Mouse (Mus musculus): ENCODE data around the gene Gatad1. TPM values are rescaled to one million over a fixed set of nuclear protein-coding genes. Genes with fewer than 3 reads are reported as not detected.

Gene Gatad1
- total and polyA plus RNA-seq, 3 experiments = 60.2 to 227 (median 202) TPM

GRCm38 (mm10) chr5:3600790-3601189 lies 56.2 kb downstream of the Gatad1 start:
- ATAC-seq (ENCODE audit: extremely low read depth, insufficient number of reproducible peaks, low FRiP score, poor library complexity, severe bottlenecking) = no peak
- no peaks in the 10 kb centered on the region for H3K27me3 ChIP-seq (ENCODE audit: insufficient read depth, low read length)
- peaks cover 18% of the 10 kb centered on the region for H3K4me1 ChIP-seq (ENCODE audit: insufficient read depth, low read depth, low read length)
- H3K4me3 ChIP-seq (ENCODE audit: low read depth, low read length) = no peak overlapping the region
- peaks cover 45% of the 10 kb centered on the region for H3K36me3 ChIP-seq (replicated peaks)
- H3K9me3 ChIP-seq (replicated peaks) = no peaks in the 10 kb centered on the region
- no peak for DNase-seq (ENCODE audit: low spot score)
- TF ChIP-seq POLR2AphosphoS5 (IDR thresholded peaks at IDR 0.05; ENCODE audit: insufficient replicate concordance, low read depth, low read length) (no peak), CTCF (IDR thresholded peaks at IDR 0.05; ENCODE audit: low read depth, low read length) (no peak), GATA1 (IDR thresholded peaks at IDR 0.05; ENCODE audit: borderline replicate concordance, low read length) (no peak), GATA2 (IDR thresholded peaks at IDR 0.05; ENCODE audit: borderline replicate concordance, low read depth, low read length) (no peak), TAL1 (conservative IDR thresholded peaks at IDR 0.05; ENCODE audit: low read depth, low read length) (no peak)

GRCm38 (mm10) chr5:3600298-3600697 lies 56.7 kb downstream of the Gatad1 start:
- DNase-seq (ENCODE audit: low spot score) (no peak), ATAC-seq (ENCODE audit: extremely low read depth, insufficient number of reproducible peaks, low FRiP score, poor library complexity, severe bottlenecking) (no peak)
- no peak overlapping the region for H3K4me3 ChIP-seq (ENCODE audit: low read depth, low read length)
- H3K4me1 ChIP-seq (ENCODE audit: insufficient read depth, low read depth, low read length) = peaks cover 19% of the 10 kb centered on the region
- TF ChIP-seq TAL1 (conservative IDR thresholded peaks at IDR 0.05; ENCODE audit: low read depth, low read length) (no peak), GATA1 (IDR thresholded peaks at IDR 0.05; ENCODE audit: borderline replicate concordance, low read length) (no peak), POLR2AphosphoS5 (IDR thresholded peaks at IDR 0.05; ENCODE audit: insufficient replicate concordance, low read depth, low read length) (no peak), GATA2 (IDR thresholded peaks at IDR 0.05; ENCODE audit: borderline replicate concordance, low read depth, low read length) (no peak), CTCF (IDR thresholded peaks at IDR 0.05; ENCODE audit: low read depth, low read length) (no peak)
- H3K27me3 ChIP-seq (ENCODE audit: insufficient read depth, low read length) = no peaks in the 10 kb centered on the region
- H3K9me3 ChIP-seq (replicated peaks) = no peaks in the 10 kb centered on the region
- peaks cover 40% of the 10 kb centered on the region for H3K36me3 ChIP-seq (replicated peaks)

GRCm38 (mm10) chr5:3598766-3599165 lies 58.2 kb downstream of the Gatad1 start:
- no peak overlapping the region for H3K4me3 ChIP-seq (ENCODE audit: low read depth, low read length)
- DNase-seq (ENCODE audit: low spot score) = no peak
- H3K4me1 ChIP-seq (ENCODE audit: insufficient read depth, low read depth, low read length) = peaks cover 34% of the 10 kb centered on the region
- no peak for ATAC-seq (ENCODE audit: extremely low read depth, insufficient number of reproducible peaks, low FRiP score, poor library complexity, severe bottlenecking)
- H3K9me3 ChIP-seq (replicated peaks) = no peaks in the 10 kb centered on the region
- H3K36me3 ChIP-seq (replicated peaks) = peaks cover 35% of the 10 kb centered on the region
- TF ChIP-seq CTCF (IDR thresholded peaks at IDR 0.05; ENCODE audit: low read depth, low read length) (no peak), GATA1 (IDR thresholded peaks at IDR 0.05; ENCODE audit: borderline replicate concordance, low read length) (no peak), TAL1 (conservative IDR thresholded peaks at IDR 0.05; ENCODE audit: low read depth, low read length) (no peak), POLR2AphosphoS5 (IDR thresholded peaks at IDR 0.05; ENCODE audit: insufficient replicate concordance, low read depth, low read length) (no peak), GATA2 (IDR thresholded peaks at IDR 0.05; ENCODE audit: borderline replicate concordance, low read depth, low read length) (no peak)
- no peaks in the 10 kb centered on the region for H3K27me3 ChIP-seq (ENCODE audit: insufficient read depth, low read length)

- TF ChIP-seq TAL1 (conservative IDR thresholded peaks at IDR 0.05; ENCODE audit: low read depth, low read length) (no peak), GATA1 (IDR thresholded peaks at IDR 0.05; ENCODE audit: borderline replicate concordance, low read length) (no peak), CTCF (IDR thresholded peaks at IDR 0.05; ENCODE audit: low read depth, low read length) (no peak), GATA2 (IDR thresholded peaks at IDR 0.05; ENCODE audit: borderline replicate concordance, low read depth, low read length) (no peak), POLR2AphosphoS5 (IDR thresholded peaks at IDR 0.05; ENCODE audit: insufficient replicate concordance, low read depth, low read length) (no peak)
- peaks cover 46% of the 10 kb centered on the region for H3K36me3 ChIP-seq (replicated peaks)
- DNase-seq (ENCODE audit: low spot score) (no peak), ATAC-seq (ENCODE audit: extremely low read depth, insufficient number of reproducible peaks, low FRiP score, poor library complexity, severe bottlenecking) (no peak)
- peak overlapping the region; percentile 82 for H3K4me3 ChIP-seq (ENCODE audit: low read depth, low read length)
- H3K4me1 ChIP-seq (ENCODE audit: insufficient read depth, low read depth, low read length) = peaks cover 34% of the 10 kb centered on the region
- no peaks in the 10 kb centered on the region for H3K27me3 ChIP-seq (ENCODE audit: insufficient read depth, low read length)
- no peaks in the 10 kb centered on the region for H3K9me3 ChIP-seq (replicated peaks)
Observed at GRCm38 (mm10) chr5:3597171-3597570, 59.8 kb downstream of the Gatad1 start.

GRCm38 (mm10) chr5:3596399-3596766 lies 60.6 kb downstream of the Gatad1 start, which contains the start of gene Rbm48:
Rbm48 (minus strand) TSS chr5:3596585.
- Histone ChIP-seq H3K9me3 (replicated peaks) (no peaks in the 10 kb centered on the region), H3K4me3 (ENCODE audit: low read depth, low read length) (peak within 1 kb of the TSS; percentile 82), H3K27me3 (ENCODE audit: insufficient read depth, low read length) (no peaks in the 10 kb centered on the region), H3K4me1 (ENCODE audit: insufficient read depth, low read depth, low read length) (peaks cover 34% of the 10 kb centered on the region), H3K36me3 (replicated peaks) (peaks cover 53% of the 10 kb centered on the region)
- TF ChIP-seq CTCF (IDR thresholded peaks at IDR 0.05; ENCODE audit: low read depth, low read length) = peak; percentile 85
- no peak for TF ChIP-seq GATA2 (IDR thresholded peaks at IDR 0.05; ENCODE audit: borderline replicate concordance, low read depth, low read length)
- TF ChIP-seq GATA1 (IDR thresholded peaks at IDR 0.05; ENCODE audit: borderline replicate concordance, low read length) = no peak
- DNase-seq (ENCODE audit: low spot score) = peak; percentile 77
- peak; percentile 45 for ATAC-seq (ENCODE audit: extremely low read depth, insufficient number of reproducible peaks, low FRiP score, poor library complexity, severe bottlenecking)

GRCm38 (mm10) chr5:3595693-3596398 lies 61.1 kb downstream of the Gatad1 start, which contains the start of gene Pex1:
Pex1 (plus strand) TSS chr5:3596066.
- no peaks in the 10 kb centered on the region for H3K9me3 ChIP-seq (replicated peaks)
- TF ChIP-seq CTCF (IDR thresholded peaks at IDR 0.05; ENCODE audit: low read depth, low read length) (no peak), TAL1 (conservative IDR thresholded peaks at IDR 0.05; ENCODE audit: low read depth, low read length) (no peak), POLR2AphosphoS5 (IDR thresholded peaks at IDR 0.05; ENCODE audit: insufficient replicate concordance, low read depth, low read length) (no peak), GATA1 (IDR thresholded peaks at IDR 0.05; ENCODE audit: borderline replicate concordance, low read length) (no peak), GATA2 (IDR thresholded peaks at IDR 0.05; ENCODE audit: borderline replicate concordance, low read depth, low read length) (no peak)
- peak; percentile 99 for DNase-seq (ENCODE audit: low spot score)
- no peaks in the 10 kb centered on the region for H3K27me3 ChIP-seq (ENCODE audit: insufficient read depth, low read length)
- peak; percentile 97 for ATAC-seq (ENCODE audit: extremely low read depth, insufficient number of reproducible peaks, low FRiP score, poor library complexity, severe bottlenecking)
- H3K4me1 ChIP-seq (ENCODE audit: insufficient read depth, low read depth, low read length) = peaks cover 34% of the 10 kb centered on the region
- peak within 1 kb of the TSS; percentile 82 for H3K4me3 ChIP-seq (ENCODE audit: low read depth, low read length)
- peaks cover 54% of the 10 kb centered on the region for H3K36me3 ChIP-seq (replicated peaks)

Other genes with a start within 250 kb of the Gatad1 start
- 59.0 and 66.6 TPM in 2 replicates for gene Fam133b, start 113.4 kb downstream of the Gatad1 start, total RNA-seq (2014; fragmentation: Nextera tagmentation)
- 64.6 and 76.2 TPM in 2 replicates for gene Fam133b, start 113.4 kb downstream of the Gatad1 start, total RNA-seq (2017)
- gene Fam133b, start 113.4 kb downstream of the Gatad1 start, polyA plus RNA-seq (2012) = 14.5 and 16.9 TPM in 2 replicates
- 20.0 and 23.1 TPM in 2 replicates for gene 1700109H08Rik, start 85.6 kb downstream of the Gatad1 start, total RNA-seq (2014; fragmentation: Nextera tagmentation)
- gene 1700109H08Rik, start 85.6 kb downstream of the Gatad1 start, total RNA-seq (2017) = 6.0 and 9.5 TPM in 2 replicates
- 0.30 and 0.59 TPM in 2 replicates for gene 1700109H08Rik, start 85.6 kb downstream of the Gatad1 start, polyA plus RNA-seq (2012)
- gene Pex1, start 61.1 kb downstream of the Gatad1 start, total RNA-seq (2014; fragmentation: Nextera tagmentation) = 34.4 and 48.0 TPM in 2 replicates
- gene Pex1, start 61.1 kb downstream of the Gatad1 start, total RNA-seq (2017) = 27.4 and 29.0 TPM in 2 replicates
- 3.9 and 4.9 TPM in 2 replicates for gene Pex1, start 61.1 kb downstream of the Gatad1 start, polyA plus RNA-seq (2012)
- 21.6 and 60.5 TPM in 2 replicates for gene Rbm48, start 60.6 kb downstream of the Gatad1 start, total RNA-seq (2014; fragmentation: Nextera tagmentation)
- gene Rbm48, start 60.6 kb downstream of the Gatad1 start, total RNA-seq (2017) = 28.9 and 38.8 TPM in 2 replicates
- gene Rbm48, start 60.6 kb downstream of the Gatad1 start, polyA plus RNA-seq (2012) = 2.8 and 4.0 TPM in 2 replicates
- gene Tmbim7, start 6.0 kb downstream of the Gatad1 start, total RNA-seq (2014; fragmentation: Nextera tagmentation) = not detected in 2 replicates
- gene Tmbim7, start 6.0 kb downstream of the Gatad1 start, total RNA-seq (2017) = not detected in 2 replicates
- not detected in 2 replicates for gene Tmbim7, start 6.0 kb downstream of the Gatad1 start, polyA plus RNA-seq (2012)
- gene Ankib1, start 145.7 kb upstream of the Gatad1 start, total RNA-seq (2014; fragmentation: Nextera tagmentation) = 38.2 and 44.5 TPM in 2 replicates
- 38.2 and 42.2 TPM in 2 replicates for gene Ankib1, start 145.7 kb upstream of the Gatad1 start, total RNA-seq (2017)
- gene Ankib1, start 145.7 kb upstream of the Gatad1 start, polyA plus RNA-seq (2012) = 12.0 and 12.6 TPM in 2 replicates
- gene Krit1, start 146.0 kb upstream of the Gatad1 start, total RNA-seq (2014; fragmentation: Nextera tagmentation) = 156 and 166 TPM in 2 replicates
- 92.7 and 94.1 TPM in 2 replicates for gene Krit1, start 146.0 kb upstream of the Gatad1 start, total RNA-seq (2017)
- gene Krit1, start 146.0 kb upstream of the Gatad1 start, polyA plus RNA-seq (2012) = 8.2 and 8.4 TPM in 2 replicates
- not detected in 2 replicates for gene Lrrd1, start 188.0 kb upstream of the Gatad1 start, total RNA-seq (2014; fragmentation: Nextera tagmentation)
- gene Lrrd1, start 188.0 kb upstream of the Gatad1 start, total RNA-seq (2017) = 0.17 and 0.22 TPM in 2 replicates
- 0.02 TPM in 1 of 2 replicates, not detected in the other for gene Lrrd1, start 188.0 kb upstream of the Gatad1 start, polyA plus RNA-seq (2012)
- gene Mterf1a, start 236.7 kb upstream of the Gatad1 start, total RNA-seq (2014; fragmentation: Nextera tagmentation) = 18.8 and 22.9 TPM in 2 replicates
- gene Mterf1a, start 236.7 kb upstream of the Gatad1 start, total RNA-seq (2017) = 34.8 and 42.3 TPM in 2 replicates
- 0.88 and 0.92 TPM in 2 replicates for gene Mterf1a, start 236.7 kb upstream of the Gatad1 start, polyA plus RNA-seq (2012)